Mouse (Mus musculus) adrenal gland, adult 10 weeks (tissue): Measurements from ENCODE around the gene Lamc3. TPM values are rescaled to one million over a fixed set of nuclear protein-coding genes. Genes with fewer than 3 reads are reported as not detected.

Source experiments
- polyA plus RNA-seq: library from polyadenylated mRNA; stranded (reverse); fragments of 350-450 nt; fragmentation: Illumina TruSeq; extraction: RNeasy Lipid Tissue Mini Kit (QIAGEN cat#74804); gene quantifications from one replicate; pipeline ENCODE4 v1.2.3, GENCODE M21; 2014; ENCODE audit warnings: low read depth, low replicate concordance

Gene Lamc3
- 0.87 TPM for polyA plus RNA-seq

DNA sequence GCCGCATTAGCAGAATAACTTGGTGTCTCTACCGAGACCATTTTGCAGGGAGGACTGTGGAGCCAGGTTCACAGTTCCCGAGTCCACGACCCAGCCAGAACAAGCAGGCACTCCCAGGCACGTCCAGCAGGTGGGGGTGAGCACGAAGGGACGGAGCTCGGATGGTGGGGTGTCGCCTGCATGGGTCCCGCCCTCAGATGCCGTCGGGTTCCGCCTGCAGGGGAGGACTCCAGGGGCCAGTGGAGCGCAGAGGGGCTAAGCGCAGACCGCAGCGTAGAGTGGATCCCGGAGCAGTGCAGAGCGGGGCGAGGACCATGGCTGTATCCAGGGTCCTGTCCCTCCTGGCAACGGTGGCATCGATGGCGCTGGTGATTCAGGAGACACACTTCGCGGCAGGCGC is at the start of gene Lamc3:
Lamc3 (plus strand) TSS at position 262 of the 400 bp plus-strand sequence.

DNA sequence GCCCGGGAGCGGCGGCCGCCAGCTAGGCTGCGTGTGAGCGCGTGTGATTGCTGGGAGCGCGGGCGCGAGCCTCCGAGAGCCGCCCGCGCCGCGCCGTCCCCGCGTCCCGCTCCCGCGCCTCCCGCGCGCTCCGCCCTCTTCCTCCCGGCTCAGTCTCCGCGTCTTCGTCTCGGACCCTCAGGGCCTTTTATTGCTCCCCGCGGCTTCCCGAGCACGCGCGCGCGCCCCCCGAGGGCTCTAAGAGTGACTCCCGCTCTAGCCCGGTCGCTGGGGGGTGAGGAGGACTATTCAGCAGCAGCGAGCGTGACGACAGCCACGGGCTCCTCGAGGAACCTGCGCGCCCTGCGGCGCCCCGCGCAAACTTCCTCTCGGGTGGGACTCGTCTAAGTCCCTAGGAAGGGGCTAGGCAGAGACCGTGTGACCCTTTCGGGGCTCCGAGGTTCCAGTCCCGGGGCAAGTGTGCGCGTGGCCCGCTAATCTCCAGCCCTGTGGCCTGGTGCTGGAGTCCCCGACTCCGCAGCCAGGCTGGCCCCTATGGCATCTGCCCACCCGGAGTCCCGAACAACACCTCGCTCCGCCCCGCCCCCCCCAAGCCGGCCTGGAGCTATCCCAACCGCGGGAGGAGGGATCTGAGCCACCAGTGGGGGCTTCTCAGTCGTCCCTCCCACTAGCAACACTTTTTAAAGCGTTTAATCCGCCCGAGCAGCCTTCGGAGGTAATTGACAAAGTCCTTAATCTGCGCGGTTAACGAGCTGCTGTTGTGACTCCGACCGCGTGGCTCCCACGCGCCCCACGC is 41.0 kb upstream of the Lamc3 start, which contains the start of gene Fibcd1:
Fibcd1 (minus strand) TSS at position 110 of the 796 bp plus-strand sequence.

DNA sequence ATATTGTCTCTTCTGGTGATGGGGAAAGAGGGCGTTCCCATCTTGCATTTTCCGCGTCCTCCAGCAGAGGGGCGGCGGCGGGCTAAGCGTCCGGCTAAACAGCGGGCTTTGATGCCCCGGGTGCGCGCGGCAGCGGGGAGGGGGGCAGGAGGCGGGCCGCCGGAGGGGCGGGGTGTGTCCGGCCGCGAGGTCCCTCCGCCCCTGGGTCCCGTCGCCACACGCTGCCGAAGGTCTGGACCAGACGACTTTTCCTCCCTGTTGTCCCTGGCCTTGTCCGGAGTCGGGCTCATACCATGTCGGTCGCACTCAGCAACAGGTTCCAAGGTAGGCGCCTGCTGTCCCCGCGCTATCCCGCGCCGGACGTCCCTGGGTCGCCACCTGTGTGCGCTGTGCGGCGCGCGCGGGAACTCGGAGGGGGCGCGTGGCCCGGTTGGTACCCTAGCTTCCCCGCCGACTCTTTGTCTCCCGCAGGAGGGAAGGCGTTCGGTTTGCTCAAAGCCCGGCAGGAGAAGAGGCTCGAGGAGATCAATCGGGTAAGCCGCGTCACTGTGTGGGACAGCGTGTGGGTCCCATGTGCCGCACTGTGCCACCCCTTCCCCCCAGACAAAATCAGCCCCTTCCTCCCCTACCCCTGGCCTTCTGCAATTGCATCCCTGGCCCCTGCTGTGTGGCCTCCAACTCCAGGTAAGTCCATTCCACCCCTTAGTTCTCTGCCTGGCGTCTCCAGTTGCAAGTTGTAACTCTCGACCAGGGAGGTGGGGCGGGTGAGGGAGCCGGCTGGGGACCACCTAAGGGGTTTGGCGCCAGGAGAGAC is 63.2 kb downstream of the Lamc3 start, which contains the start of gene Aif1l:
Aif1l (plus strand) TSS at position 82 of the 814 bp plus-strand sequence.

GRCm38 (mm10) chr2:31974141-31974808 is 87.2 kb downstream of the Lamc3 start, which contains the start of gene Nup214:
Nup214 (plus strand) TSS chr2:31974436.

Other genes with a start within 250 kb of the Lamc3 start
- gene Prdm12, start 247.3 kb upstream of the Lamc3 start, polyA plus RNA-seq = not detected
- gene Exosc2, start 216.6 kb upstream of the Lamc3 start, polyA plus RNA-seq = 13.3 TPM
- gene Abl1, start 198.9 kb upstream of the Lamc3 start, polyA plus RNA-seq = 51.7 TPM
- not detected for gene Qrfp, start 76.7 kb upstream of the Lamc3 start, polyA plus RNA-seq
- not detected for gene Fibcd1, start 41.3 kb upstream of the Lamc3 start, polyA plus RNA-seq
- gene Aif1l, start 62.8 kb downstream of the Lamc3 start, polyA plus RNA-seq = 9.3 TPM
- 58.6 TPM for gene Nup214, start 87.1 kb downstream of the Lamc3 start, polyA plus RNA-seq
- gene Fam78a, start 197.6 kb downstream of the Lamc3 start, polyA plus RNA-seq = 0.29 TPM
- 0.58 TPM for gene Plpp7, start 208.2 kb downstream of the Lamc3 start, polyA plus RNA-seq